Mouse (Mus musculus) stomach, embryonic 14.5 days (tissue): ENCODE data around the gene Clstn3. TPM values are rescaled to one million over a fixed set of nuclear protein-coding genes. Genes with fewer than 3 reads are reported as not detected.
A peak's percentile ranks its signal among the peaks of the same experiment; 100 is the strongest.
"Not testable (repeated sequence)": the region's sequence is repeated elsewhere in the genome, so short reads cannot be mapped to it uniquely, and the experiment has no call there.

ENCODE experiments used
- ATAC-seq: fragments of 200-750 bp; cut with Nextera tagmentation; 2 replicates; pipeline ENCODE4 v1.8.0; 2017; ENCODE audit warnings: low read depth, moderate TSS enrichment; ENCODE audit not compliant: insufficient number of reproducible peaks, insufficient read depth, low FRiP score
- H3K27ac ChIP-seq: fragments of 300-500 bp; sonication (generic); 2 replicates; pipeline ENCODE4 v1.5.1; 2014; ENCODE audit warnings: mild to moderate bottlenecking, low read length, moderate library complexity, mixed read lengths
- H3K27me3 ChIP-seq: fragments of 300-500 bp; sonication (generic); 2 replicates; pipeline ENCODE4 v1.6.1; 2014; ENCODE audit warnings: low read length, control low read depth, mixed read lengths; ENCODE audit not compliant: control insufficient read depth, insufficient read depth
- H3K36me3 ChIP-seq: fragments of 300-500 bp; sonication (generic); 2 replicates; pipeline ENCODE4 v1.6.1; 2014; ENCODE audit warnings: mild to moderate bottlenecking, control low read depth, low read length, moderate library complexity, mixed read lengths; ENCODE audit not compliant: control insufficient read depth, insufficient read depth
- H3K4me1 ChIP-seq: fragments of 300-500 bp; sonication (generic); 2 replicates; pipeline ENCODE4 v1.6.1; 2014; ENCODE audit warnings: low read length, control low read depth, mixed read lengths; ENCODE audit not compliant: control insufficient read depth, insufficient read depth
- H3K4me2 ChIP-seq: fragments of 300-500 bp; sonication (generic); replicated peaks from 2 replicates; pipeline ENCODE4 v1.6.1; 2014; ENCODE audit warnings: low read depth, low read length, control low read depth
- H3K4me3 ChIP-seq: fragments of 300-500 bp; sonication (generic); 2 replicates; pipeline ENCODE4 v1.5.1; 2014; ENCODE audit warnings: low read depth, low read length, control low read depth
- H3K9ac ChIP-seq: fragments of 300-500 bp; sonication (generic); replicated peaks from 2 replicates; pipeline ENCODE4 v1.6.1; 2014; ENCODE audit warnings: low read depth, mild to moderate bottlenecking, control low read depth, low read length, moderate library complexity, mixed read lengths
- H3K9me3 ChIP-seq: fragments of 300-500 bp; sonication (generic); 2 replicates; pipeline ENCODE4 v1.6.1; 2016; ENCODE audit warnings: low read depth, low read length, control low read depth; ENCODE audit not compliant: control insufficient read depth
- WGBS: fragments of 180-500 bp; shearing (Covaris S2); extraction: QIAGEN DNeasy Blood & Tissue Kit; methylation state at CpG from one replicate; pipeline ENCODE4 v1.1.7; 2014; 5-methylcytosine and 5-hydroxymethylcytosine counted together
- polyA plus RNA-seq: library from polyadenylated mRNA; unstranded; fragments of >200 nt; fragmentation: Nextera tagmentation; extraction: Ambion mirVana; gene quantifications from 2 replicates; pipeline ENCODE4 v1.2.1, GENCODE M21; 2014

The Clstn3 gene
- polyA plus RNA-seq, 1 experiment from 2014 or later: 5.4 TPM

DNA sequence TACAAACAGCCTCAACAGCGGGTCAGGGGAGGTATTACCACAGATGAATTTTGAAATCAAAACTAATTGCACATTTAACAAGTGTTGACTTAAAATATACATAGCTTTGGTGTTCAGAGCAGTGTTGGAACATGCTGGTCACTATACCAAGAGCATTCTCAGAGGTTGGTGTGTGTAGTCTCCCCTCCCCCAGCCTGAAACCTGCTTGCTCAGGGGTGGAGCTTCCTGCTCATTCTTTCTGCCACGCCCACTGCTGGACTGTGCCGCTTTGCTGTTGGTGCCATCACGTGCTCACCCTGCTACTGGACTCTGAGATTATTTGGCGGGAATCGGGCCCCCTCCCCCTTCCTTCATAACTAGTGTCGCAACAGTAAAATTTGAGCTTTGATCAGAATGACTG, 39.6 kb downstream of the Clstn3 start:
- not testable (repeated sequence) for H3K27me3 ChIP-seq, ATAC-seq
- WGBS: 59% methylated on average over 7 of the region's 7 CpGs

GRCm38 (mm10) chr6:124424068-124424498, 40.5 kb downstream of the Clstn3 start:
- H3K36me3 ChIP-seq: no peaks in the 10 kb centered on the region
- H3K9me3 ChIP-seq: no peaks in the 10 kb centered on the region
- no peaks in the 10 kb centered on the region for H3K4me1 ChIP-seq
- no peak overlapping the region for H3K4me3 ChIP-seq
- no peak overlapping the region for H3K4me2 ChIP-seq
- H3K27me3 ChIP-seq: no peaks in the 10 kb centered on the region
- no peak overlapping the region for H3K27ac ChIP-seq
- no peak for ATAC-seq
- WGBS: 35% methylated on average over 1 of the region's 1 CpGs
- H3K9ac ChIP-seq: no peak overlapping the region

More for the DNA sequence above, 39.6 kb downstream of the Clstn3 start:
- not testable (repeated sequence) for H3K4me3 ChIP-seq, H3K36me3 ChIP-seq, H3K4me2 ChIP-seq, H3K27ac ChIP-seq, H3K9ac ChIP-seq, H3K9me3 ChIP-seq, H3K4me1 ChIP-seq

- H3K9me3 ChIP-seq: no peaks in the 10 kb centered on the region
- ATAC-seq: no peak
- WGBS: 88% methylated on average over 3 of the region's 3 CpGs
Observed at GRCm38 (mm10) chr6:124418686-124419085, 45.9 kb downstream of the Clstn3 start.

DNA sequence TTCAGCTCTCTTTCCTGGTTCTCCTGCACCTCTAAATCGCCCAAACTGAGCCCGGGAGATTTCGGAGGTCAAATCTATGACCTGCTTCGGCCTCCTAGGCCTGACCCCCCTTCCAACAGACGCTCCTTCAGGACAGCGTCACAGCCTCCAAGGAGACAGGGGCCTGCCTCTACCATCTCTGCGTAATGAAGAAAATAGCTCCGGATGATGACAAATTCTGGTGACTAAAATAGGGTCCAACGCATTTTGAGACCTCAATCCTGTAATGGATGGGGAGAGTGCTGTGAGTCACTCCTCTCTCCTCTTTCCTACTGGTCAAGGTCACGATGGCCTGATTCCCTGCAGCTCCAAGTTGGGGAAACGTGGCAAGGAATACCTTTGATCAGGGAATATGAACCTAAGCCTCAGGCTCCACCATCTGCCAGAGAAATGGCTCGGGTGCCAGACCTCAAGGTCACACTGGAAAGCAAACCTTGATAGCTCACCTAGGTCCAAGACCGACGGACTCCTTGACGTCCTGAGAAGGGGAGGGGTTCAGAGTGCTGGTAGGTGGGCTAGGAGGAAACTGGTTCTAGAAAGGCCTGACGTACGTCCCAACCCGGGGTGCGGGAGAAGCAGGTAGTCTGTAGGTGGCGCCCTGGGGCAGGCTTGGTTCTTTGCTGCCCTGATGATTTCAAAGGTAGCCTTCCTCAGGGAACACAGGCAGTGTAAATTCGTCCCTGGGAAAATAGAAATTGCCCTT, 49.1 kb downstream of the Clstn3 start:
- Histone ChIP-seq H3K4me3 (peak overlapping the region; percentile 84), H3K9me3 (no peaks in the 10 kb centered on the region), H3K27me3 (no peaks in the 10 kb centered on the region), H3K36me3 (peaks cover 16% of the 10 kb centered on the region), H3K4me1 (peaks cover 3% of the 10 kb centered on the region; the same call in 1 of the 2 replicates), H3K9ac (peak overlapping the region; percentile 40; the same call in 1 of the 2 replicates), H3K27ac (peak overlapping the region; percentile 81), H3K4me2 (peak overlapping the region; percentile 76)
- peak; percentile 48; the same call in 1 of the 2 replicates for ATAC-seq
- WGBS: 4% methylated on average over 21 of the region's 21 CpGs

More at GRCm38 (mm10) chr6:124418686-124419085, 45.9 kb downstream of the Clstn3 start:
- Histone ChIP-seq H3K9ac (no peak overlapping the region), H3K36me3 (no peaks in the 10 kb centered on the region), H3K4me3 (no peak overlapping the region), H3K4me2 (no peak overlapping the region), H3K27me3 (no peaks in the 10 kb centered on the region), H3K4me1 (no peaks in the 10 kb centered on the region; the same call in 1 of the 2 replicates), H3K27ac (no peak overlapping the region)

- H3K27me3 ChIP-seq: no peaks in the 10 kb centered on the region
- no peaks in the 10 kb centered on the region for H3K9me3 ChIP-seq
- peak within 1 kb of the TSS; percentile 79 for H3K9ac ChIP-seq
- H3K4me3 ChIP-seq: peak within 1 kb of the TSS; percentile 84
- peaks cover 16% of the 10 kb centered on the region for H3K36me3 ChIP-seq
- WGBS: 1% methylated on average over 33 of the region's 36 CpGs
- H3K4me1 ChIP-seq: peaks cover 3% of the 10 kb centered on the region; the same call in 1 of the 2 replicates
- peak within 1 kb of the TSS; percentile 76 for H3K4me2 ChIP-seq
- peak within 1 kb of the TSS; percentile 81 for H3K27ac ChIP-seq
- peak; percentile 98 for ATAC-seq
Observed at GRCm38 (mm10) chr6:124414927-124415325, 49.7 kb downstream of the Clstn3 start, which contains the start of gene Pex5. Gene Pex5 (minus strand): TSS chr6:124415067.

GRCm38 (mm10) chr6:124414150-124414926, 50.3 kb downstream of the Clstn3 start:
- peak; percentile 23 for ATAC-seq

GRCm38 (mm10) chr6:124413770-124414149, 50.8 kb downstream of the Clstn3 start:
- no peaks in the 10 kb centered on the region for H3K27me3 ChIP-seq
- H3K4me1 ChIP-seq: peaks cover 3% of the 10 kb centered on the region; the same call in 1 of the 2 replicates
- peak overlapping the region; percentile 84 for H3K4me3 ChIP-seq
- H3K36me3 ChIP-seq: peaks cover 16% of the 10 kb centered on the region
- H3K9me3 ChIP-seq: no peaks in the 10 kb centered on the region
- no peak overlapping the region for H3K27ac ChIP-seq
- ATAC-seq: no peak
- 48% methylated on average over 3 of the region's 3 CpGs for WGBS
- peak overlapping the region; percentile 79; the same call in 1 of the 2 replicates for H3K9ac ChIP-seq
- peak overlapping the region; percentile 68 for H3K4me2 ChIP-seq

More at GRCm38 (mm10) chr6:124414150-124414926, 50.3 kb downstream of the Clstn3 start:
- Histone ChIP-seq H3K9me3 (no peaks in the 10 kb centered on the region), H3K27ac (peak overlapping the region; percentile 44), H3K27me3 (no peaks in the 10 kb centered on the region), H3K4me3 (peak overlapping the region; percentile 84), H3K36me3 (peaks cover 16% of the 10 kb centered on the region), H3K9ac (peak overlapping the region; percentile 79), H3K4me1 (peaks cover 3% of the 10 kb centered on the region; the same call in 1 of the 2 replicates), H3K4me2 (peak overlapping the region; percentile 68)
- WGBS: 2% methylated on average over 36 of the region's 45 CpGs

DNA sequence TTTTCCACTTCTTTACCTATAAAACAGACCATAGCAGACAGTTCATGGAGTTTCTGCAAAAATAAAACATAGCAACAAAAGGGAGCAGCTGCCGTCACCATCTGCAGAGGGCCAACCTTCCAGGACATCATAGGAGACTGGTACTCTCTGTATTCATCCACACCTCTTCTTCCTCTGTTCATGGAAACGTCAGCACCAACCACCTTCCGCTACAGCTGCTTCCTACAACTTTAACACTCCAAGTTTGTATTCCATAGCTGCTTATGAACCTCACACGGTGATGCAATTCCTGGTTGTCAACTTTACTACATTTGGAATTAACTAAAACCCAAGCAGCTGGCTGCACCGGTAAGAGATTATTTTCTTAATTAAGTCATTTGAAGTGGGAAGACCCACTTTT, 56.2 kb downstream of the Clstn3 start:
- WGBS: 90% methylated on average over 5 of the region's 5 CpGs
- Histone ChIP-seq H3K4me2 (no peak overlapping the region), H3K27ac (no peak overlapping the region), H3K9ac (no peak overlapping the region), H3K4me3 (no peak overlapping the region), H3K36me3 (peaks cover 45% of the 10 kb centered on the region), H3K9me3 (no peaks in the 10 kb centered on the region), H3K27me3 (no peaks in the 10 kb centered on the region), H3K4me1 (peaks cover under 1% of the 10 kb centered on the region; the same call in 1 of the 2 replicates)
- ATAC-seq: no peak
